Mouse (Mus musculus) left cerebral cortex, postnatal 10 days (tissue): Measurements from ENCODE around the gene Lrrc10b. TPM values are rescaled to one million over a fixed set of nuclear protein-coding genes. Genes with fewer than 3 reads are reported as not detected.

Source experiments
- DNase-seq, 2 experiments: peaks; one replicate each; pipeline ENCODE4 v3.0.0; 2021 to 2022; ENCODE audit warnings: low spot score in 2 of 2, mixed read lengths in 1 of 2; ENCODE audit errors: extremely low spot score in 1 of 2
- intact Hi-C: fragments of 180-260 bp; cut with DNase I; formaldehyde crosslinking; loops from one replicate; pipeline ENCODE4 v1.15.1; 2025
- total RNA-seq, 2 experiments: library from RNA; stranded (reverse); gene quantifications; 2 replicates each; pipeline ENCODE4 v1.2.3; 2021

The Lrrc10b gene
- total RNA-seq, 2 experiments from 2014 or later, result 8.7 to 13.3 TPM

- peak in 1 of 2 experiments; percentile 53 for DNase-seq
- intact Hi-C loops, result no loop called here
Observed at GRCm38 (mm10) chr19:10421986-10422976, 35.0 kb downstream of the Lrrc10b start.

- no peak for DNase-seq
- intact Hi-C loops, result no loop called here
Observed at GRCm38 (mm10) chr19:10417436-10417835, 39.8 kb downstream of the Lrrc10b start.

GRCm38 (mm10) chr19:10416889-10417288 lies 40.4 kb downstream of the Lrrc10b start:
- intact Hi-C loops, result no loop called here
- DNase-seq, result no peak

GRCm38 (mm10) chr19:10415508-10415907 lies 41.8 kb downstream of the Lrrc10b start:
- intact Hi-C loops, result no loop called here
- no peak for DNase-seq

DNA sequence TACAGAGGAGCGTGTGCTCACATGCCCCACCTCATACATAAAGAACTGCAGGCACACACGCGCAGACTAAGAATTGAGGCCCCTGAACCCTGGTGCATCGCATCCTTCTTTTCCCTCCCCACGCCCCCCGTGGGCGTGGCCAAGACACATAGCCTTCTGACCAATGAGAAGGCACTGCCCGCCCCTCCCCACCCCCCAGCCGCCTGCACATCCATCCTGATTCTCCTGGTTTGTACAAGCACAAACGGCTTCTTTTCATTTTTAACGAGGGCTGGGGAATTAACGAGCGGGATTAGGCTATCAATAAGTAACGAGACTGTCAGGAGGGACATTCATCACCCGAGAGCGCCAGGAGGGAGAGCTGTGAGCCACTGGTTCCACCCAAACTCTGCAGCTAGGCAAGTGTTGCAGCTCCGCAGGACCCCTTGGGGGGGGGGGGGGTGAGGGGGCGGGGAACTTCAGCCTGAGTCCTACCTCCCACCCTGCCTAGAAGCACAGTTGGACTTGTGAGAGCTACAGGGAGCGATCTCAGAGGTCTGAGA lies 43.5 kb downstream of the Lrrc10b start:
- no peak for DNase-seq
- intact Hi-C loops, result no loop called here

Other genes starting within 250 kb of the Lrrc10b start
- 1 to 10 TPM; 5.9 to 6.6 TPM for gene Myrf, start 216.7 kb downstream of the Lrrc10b start, total RNA-seq
- 10 to 100 TPM; 65.9 to 68.7 TPM for gene Dagla, start 152.6 kb downstream of the Lrrc10b start, total RNA-seq
- 100 to 1,000 TPM; 240 to 248 TPM for gene Syt7, start 68.4 kb downstream of the Lrrc10b start, total RNA-seq
- 1 to 10 TPM in 1 of 2 experiments, under 1 TPM in 1; 0.83 to 2.0 TPM for gene Ppp1r32, start 25.5 kb upstream of the Lrrc10b start, total RNA-seq
- gene Cpsf7, start 67.8 kb upstream of the Lrrc10b start, total RNA-seq, result 10 to 100 TPM; 70.4 to 75.8 TPM
- 10 to 100 TPM; 54.9 to 55.0 TPM for gene Sdhaf2, start 68.7 kb upstream of the Lrrc10b start, total RNA-seq
- gene Tmem216, start 98.8 kb upstream of the Lrrc10b start, total RNA-seq, result 10 to 100 TPM; 11.4 to 12.3 TPM
- gene Cyb561a3, start 119.7 kb upstream of the Lrrc10b start, total RNA-seq, result 10 to 100 TPM; 12.1 to 13.3 TPM
- 10 to 100 TPM; 12.4 to 15.2 TPM for gene Tmem138, start 119.9 kb upstream of the Lrrc10b start, total RNA-seq
- 100 to 1,000 TPM; 207 to 211 TPM for gene Ddb1, start 147.9 kb upstream of the Lrrc10b start, total RNA-seq
- 10 to 100 TPM; 26.1 to 32.0 TPM for gene Tkfc, start 148.2 kb upstream of the Lrrc10b start, total RNA-seq
- 1 to 10 TPM in 1 of 2 experiments, under 1 TPM in 1; 0.81 to 1.2 TPM for gene Vwce, start 176.7 kb upstream of the Lrrc10b start, total RNA-seq
- not detected for gene Pga5, start 220.6 kb upstream of the Lrrc10b start, total RNA-seq
- 10 to 100 TPM; 25.2 to 27.6 TPM for gene Vps37c, start 231.3 kb upstream of the Lrrc10b start, total RNA-seq